Mouse (Mus musculus): Measurements from ENCODE around the gene P2ry6.
A peak's percentile ranks its signal among the peaks of the same experiment; 100 is the strongest.

The P2ry6 gene

GRCm38 (mm10) chr7:100942789-100943615 lies 31.4 kb downstream of the P2ry6 start:
- peak; percentile 86 for DNase-seq (ENCODE audit: low read depth, low spot score)

GRCm38 (mm10) chr7:100941169-100941568 lies 33.3 kb downstream of the P2ry6 start:
- DNase-seq (ENCODE audit: low read depth, low spot score) = no peak

GRCm38 (mm10) chr7:100938106-100938505 lies 36.3 kb downstream of the P2ry6 start:
- DNase-seq (ENCODE audit: low read depth, low spot score) = no peak

- DNase-seq (ENCODE audit: low read depth, low spot score) = no peak
These were observed 37.0 kb downstream of the P2ry6 start for GRCm38 (mm10) chr7:100937481-100937880.

- no peak for DNase-seq (ENCODE audit: low read depth, low spot score)
These were observed 40.9 kb downstream of the P2ry6 start for GRCm38 (mm10) chr7:100933520-100933919.

GRCm38 (mm10) chr7:100932481-100933007 lies 41.9 kb downstream of the P2ry6 start:
- no peak for DNase-seq (ENCODE audit: low read depth, low spot score)

GRCm38 (mm10) chr7:100931926-100932480 lies 42.4 kb downstream of the P2ry6 start, which contains the start of gene Arhgef17:
TSS of gene Arhgef17 (minus strand) at chr7:100932107.
- no peak for DNase-seq (ENCODE audit: low read depth, low spot score)

- DNase-seq (ENCODE audit: low read depth, low spot score) = no peak
These were observed 43.0 kb downstream of the P2ry6 start for GRCm38 (mm10) chr7:100931316-100931925.

GRCm38 (mm10) chr7:100930619-100931315 lies 43.7 kb downstream of the P2ry6 start:
- DNase-seq (ENCODE audit: low read depth, low spot score) = no peak

- no peak for DNase-seq (ENCODE audit: low read depth, low spot score)
These were observed 44.7 kb downstream of the P2ry6 start for GRCm38 (mm10) chr7:100929639-100930303.

GRCm38 (mm10) chr7:100928456-100928855 lies 46.0 kb downstream of the P2ry6 start:
- DNase-seq (ENCODE audit: low read depth, low spot score) = no peak

GRCm38 (mm10) chr7:100927287-100928000 lies 47.0 kb downstream of the P2ry6 start:
- no peak for DNase-seq (ENCODE audit: low read depth, low spot score)

- DNase-seq (ENCODE audit: low read depth, low spot score) = no peak
These were observed 48.0 kb downstream of the P2ry6 start for GRCm38 (mm10) chr7:100926311-100926923.

GRCm38 (mm10) chr7:100924674-100925445 lies 49.6 kb downstream of the P2ry6 start:
- no peak for DNase-seq (ENCODE audit: low read depth, low spot score)

GRCm38 (mm10) chr7:100924200-100924599 lies 50.2 kb downstream of the P2ry6 start:
- DNase-seq (ENCODE audit: low read depth, low spot score) = no peak

- DNase-seq (ENCODE audit: low read depth, low spot score) = no peak
These were observed 51.5 kb downstream of the P2ry6 start for GRCm38 (mm10) chr7:100922907-100923306.

GRCm38 (mm10) chr7:100921289-100921688 lies 53.2 kb downstream of the P2ry6 start:
- no peak for DNase-seq (ENCODE audit: low read depth, low spot score)

- no peak for DNase-seq (ENCODE audit: low read depth, low spot score)
These were observed 54.7 kb downstream of the P2ry6 start for GRCm38 (mm10) chr7:100919809-100920107.

GRCm38 (mm10) chr7:100919006-100919808 lies 55.2 kb downstream of the P2ry6 start:
- no peak for DNase-seq (ENCODE audit: low read depth, low spot score)
